Mouse (Mus musculus) gastrocnemius, postnatal 25 days (tissue): ENCODE measurements around the gene Cpn2. TPM values are rescaled to one million over a fixed set of nuclear protein-coding genes. Genes with fewer than 3 reads are reported as not detected.
A peak's percentile ranks its signal among the peaks of the same experiment; 100 is the strongest.

Experiments
- DNase-seq: peaks from one replicate; pipeline ENCODE4 v3.0.0; 2022
- total RNA-seq, 2 experiments: library from RNA; stranded (reverse); gene quantifications; 1 replicate in 1 of 2; 2 replicates in 1 of 2; pipeline ENCODE4 v1.2.3; 2021

The Cpn2 gene
- total RNA-seq, 2 experiments from 2014 or later: not detected

GRCm38 (mm10) chr16:30280676-30281297 lies 13.5 kb upstream of the Cpn2 start:
- no peak for DNase-seq

DNA sequence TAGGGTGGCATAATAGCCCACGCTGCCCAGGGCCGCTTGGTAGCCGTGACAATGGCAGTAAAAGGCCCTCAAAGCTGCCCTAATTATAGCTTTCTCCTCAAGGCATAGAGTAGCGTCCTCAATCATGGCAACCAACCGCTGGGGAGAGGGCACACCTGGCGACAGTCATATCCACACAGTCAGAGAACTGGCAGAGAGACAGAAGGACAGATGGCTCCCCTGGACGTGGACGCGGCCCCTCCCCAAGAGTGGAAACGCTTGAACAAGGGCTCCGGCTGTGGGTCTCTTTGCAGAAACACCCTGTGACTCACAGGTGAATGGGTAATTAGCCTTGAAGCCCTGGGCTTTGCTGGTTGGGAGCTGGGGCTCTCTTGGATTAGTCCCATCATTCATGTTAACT lies 11.1 kb upstream of the Cpn2 start:
- DNase-seq: no peak

DNA sequence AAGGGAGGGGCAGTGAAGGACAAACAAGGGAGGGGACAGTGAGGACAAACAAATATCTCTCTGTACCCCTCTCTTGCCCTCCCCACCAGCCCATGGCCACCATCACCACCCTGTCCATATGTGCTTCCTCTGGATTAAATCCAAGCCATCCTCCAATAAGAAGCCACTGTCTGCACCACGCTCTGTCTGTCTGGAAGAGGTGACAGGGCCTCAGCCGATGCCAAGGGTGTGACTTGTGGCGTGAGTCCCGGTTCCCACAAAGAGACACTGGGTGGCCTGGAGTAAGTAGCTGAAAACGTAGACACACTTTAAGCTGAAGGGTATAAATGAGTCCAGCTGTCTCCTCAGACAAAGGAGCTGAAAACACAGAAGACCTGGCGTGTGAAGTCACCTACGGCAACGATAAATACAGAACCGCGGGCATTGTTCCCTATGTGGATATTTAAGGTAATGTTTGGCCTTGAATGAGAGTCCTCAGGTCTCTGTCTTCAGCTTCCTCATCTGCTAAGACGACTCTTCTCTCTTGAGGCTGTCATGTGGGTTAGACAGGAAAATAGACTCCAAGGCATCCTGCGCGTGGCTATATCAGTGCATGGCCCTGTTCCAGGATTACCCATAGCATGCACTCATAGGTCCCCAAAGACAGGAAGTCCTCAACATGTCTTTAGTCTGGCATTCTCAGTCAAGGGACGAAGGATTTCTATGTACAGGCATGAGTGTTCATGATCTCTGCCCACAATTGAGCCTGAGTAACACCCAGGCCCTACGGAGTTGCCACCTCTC lies 8.4 kb upstream of the Cpn2 start:
- no peak for DNase-seq

DNA sequence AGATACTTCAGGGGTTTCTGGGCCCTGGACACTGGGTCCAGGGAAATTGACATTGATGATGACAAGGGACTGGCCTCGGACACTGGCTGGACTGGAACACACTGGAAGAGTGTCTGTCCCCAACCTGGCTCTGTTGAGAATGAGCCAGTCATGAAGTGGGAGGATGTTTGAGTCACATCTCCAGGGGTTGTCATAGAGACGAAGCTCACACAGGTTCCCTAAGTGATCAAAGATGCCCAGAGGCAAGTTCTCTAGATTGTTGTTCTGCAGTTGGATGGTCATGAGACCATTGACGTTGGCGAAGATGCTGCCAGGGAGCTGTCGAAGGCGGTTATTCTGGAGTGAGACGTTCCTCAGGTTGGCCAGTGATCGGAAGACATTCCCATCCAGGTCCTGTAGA lies 5.8 kb upstream of the Cpn2 start:
- no peak for DNase-seq

- no peak for DNase-seq
Observed at GRCm38 (mm10) chr16:30271941-30272595, 4.8 kb upstream of the Cpn2 start.

DNA sequence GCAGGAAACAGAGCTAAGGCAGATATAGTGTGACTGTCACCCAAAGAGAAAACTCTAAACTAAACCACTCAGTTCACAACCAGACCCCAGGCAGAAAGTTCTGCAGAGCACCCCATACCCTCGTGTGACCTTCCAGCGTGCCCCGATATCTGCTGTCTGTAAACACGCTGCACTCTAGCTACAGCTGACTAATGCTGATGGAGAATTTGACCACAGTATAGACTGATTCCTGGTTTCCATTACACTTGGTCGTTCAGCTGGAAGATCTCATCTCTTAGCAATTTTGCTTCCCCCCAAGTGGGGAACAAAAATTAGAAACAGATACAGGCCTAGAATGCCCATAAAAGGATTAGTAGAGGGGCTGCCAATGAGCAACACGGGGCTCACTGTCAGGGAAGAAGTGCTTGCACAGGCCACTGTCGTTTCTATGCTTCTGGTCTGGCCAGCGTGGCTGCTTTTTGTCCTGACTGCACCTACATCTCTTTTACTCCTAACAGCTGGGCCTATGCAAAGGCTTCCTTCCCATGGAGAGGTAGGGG lies 4.0 kb upstream of the Cpn2 start:
- DNase-seq: no peak

- DNase-seq: no peak
Observed at GRCm38 (mm10) chr16:30266561-30266960, 738 bp downstream of the Cpn2 start.

GRCm38 (mm10) chr16:30265611-30266010 lies 1.7 kb downstream of the Cpn2 start:
- DNase-seq: no peak

- no peak for DNase-seq
Observed at GRCm38 (mm10) chr16:30263156-30263555, 4.1 kb downstream of the Cpn2 start.

DNA sequence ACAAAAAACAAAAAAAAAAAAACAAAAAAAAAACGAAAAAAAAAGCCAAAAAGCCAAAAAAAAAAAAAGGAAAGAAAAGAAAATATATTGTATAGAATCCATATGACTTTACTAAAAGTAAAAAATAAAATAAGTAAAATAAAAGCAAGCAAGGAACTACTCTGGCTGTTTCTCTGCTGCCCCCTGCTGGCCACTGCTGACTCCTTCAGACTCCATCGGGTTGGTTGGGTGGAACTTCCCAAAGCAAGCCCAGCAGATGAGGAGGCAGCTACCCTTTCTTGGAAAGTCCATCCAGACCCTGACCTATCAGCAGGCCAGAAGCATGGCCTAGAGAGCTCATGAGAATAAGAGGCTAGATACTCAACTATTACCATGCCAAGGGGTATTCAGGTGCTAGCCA lies 4.6 kb downstream of the Cpn2 start:
- DNase-seq: no peak

DNA sequence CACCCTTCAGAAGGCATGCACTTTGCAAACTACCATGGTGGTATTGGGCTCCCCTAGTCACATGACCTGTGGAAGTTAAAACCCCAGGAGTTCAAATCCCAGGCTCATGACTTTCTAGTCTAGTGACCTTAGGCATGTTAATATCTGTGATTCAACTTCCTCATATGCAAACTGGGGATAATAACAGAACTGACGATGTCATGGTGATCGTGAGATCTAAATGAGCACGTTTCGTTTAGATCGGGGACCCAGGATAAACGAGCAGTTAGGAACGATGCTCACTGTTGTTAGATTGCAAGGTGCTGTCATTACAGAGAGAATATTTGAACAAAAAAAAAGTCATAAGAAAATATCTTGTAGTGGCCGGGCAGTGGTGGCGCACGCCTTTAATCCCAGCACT lies 5.1 kb downstream of the Cpn2 start:
- no peak for DNase-seq

GRCm38 (mm10) chr16:30261341-30261740 lies 6.0 kb downstream of the Cpn2 start:
- DNase-seq: no peak

DNA sequence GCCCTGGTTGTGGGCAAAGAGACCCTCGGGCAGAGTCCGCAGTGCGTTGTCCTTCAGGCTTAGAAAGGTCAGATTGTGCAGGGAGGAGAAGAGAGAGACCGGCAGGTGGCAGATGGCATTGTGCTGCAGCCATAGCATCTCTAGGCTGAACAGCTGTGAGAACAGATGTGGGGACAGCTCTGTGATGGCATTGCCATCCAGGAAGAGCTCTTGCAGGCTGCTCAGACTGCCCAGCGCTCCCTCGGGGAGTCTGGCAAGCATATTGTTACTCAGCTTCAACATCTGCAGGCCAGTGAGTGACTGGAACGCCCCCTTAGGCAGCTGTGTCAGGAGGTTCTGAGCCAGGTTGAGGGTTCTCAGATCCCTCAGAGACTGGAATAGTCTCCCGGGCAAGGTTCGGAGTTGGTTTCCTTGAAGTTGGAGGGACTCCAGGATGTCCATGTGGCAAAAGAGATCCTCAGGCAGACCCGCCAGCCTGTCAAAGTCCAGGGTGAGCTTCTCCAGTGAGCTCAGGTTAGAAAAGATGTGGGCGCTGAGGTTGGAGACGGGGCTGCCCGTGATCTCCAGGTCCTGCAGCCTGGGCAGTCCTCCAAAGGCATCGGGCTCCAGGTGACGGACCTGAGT lies 7.2 kb downstream of the Cpn2 start:
- no peak for DNase-seq

- no peak for DNase-seq
Observed at GRCm38 (mm10) chr16:30259444-30259843, 7.9 kb downstream of the Cpn2 start.

- DNase-seq: no peak
Observed at GRCm38 (mm10) chr16:30258441-30258840, 8.9 kb downstream of the Cpn2 start.

DNA sequence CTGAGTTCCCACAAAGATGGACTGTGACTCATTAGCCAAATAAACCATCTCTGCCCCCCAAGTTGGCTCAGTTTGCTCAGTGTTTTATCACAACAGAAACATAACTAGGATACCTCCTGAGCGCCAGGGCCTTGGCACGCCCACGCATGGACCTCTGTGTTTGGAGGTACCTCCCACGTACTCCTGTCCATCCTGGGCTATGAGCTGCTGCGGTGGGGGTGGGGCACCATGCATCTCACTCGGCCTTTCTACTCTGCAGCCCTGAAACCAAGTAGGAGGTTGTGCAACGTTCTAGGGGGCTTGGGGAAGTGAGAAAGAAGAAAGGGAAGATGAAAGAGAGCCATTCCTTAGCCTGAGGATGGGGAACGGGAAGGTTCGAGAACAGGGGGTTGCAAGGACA lies 9.6 kb downstream of the Cpn2 start:
- no peak for DNase-seq

GRCm38 (mm10) chr16:30255061-30255460 lies 12.2 kb downstream of the Cpn2 start:
- DNase-seq: no peak

DNA sequence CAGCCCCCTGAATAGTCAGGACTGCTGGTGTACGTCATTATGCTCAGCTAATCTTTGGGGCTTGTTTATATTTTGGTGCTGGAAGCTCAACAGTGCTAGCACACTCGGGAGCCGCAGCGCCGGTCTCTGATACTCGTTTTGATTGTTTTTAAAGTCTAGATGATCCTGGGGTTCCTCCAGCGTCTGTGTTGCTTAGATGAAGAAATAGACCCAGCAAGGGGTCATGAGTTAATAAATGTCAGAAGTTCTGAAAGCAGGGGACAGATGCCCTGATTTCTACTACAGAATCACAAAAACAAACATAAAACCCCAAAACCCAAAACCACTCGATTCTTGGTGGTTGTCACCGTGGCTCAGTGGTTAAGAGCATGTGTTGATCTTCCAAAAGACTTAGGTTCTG lies 13.4 kb downstream of the Cpn2 start:
- no peak for DNase-seq

- DNase-seq: no peak
Observed at GRCm38 (mm10) chr16:30253374-30253773, 13.9 kb downstream of the Cpn2 start.

DNA sequence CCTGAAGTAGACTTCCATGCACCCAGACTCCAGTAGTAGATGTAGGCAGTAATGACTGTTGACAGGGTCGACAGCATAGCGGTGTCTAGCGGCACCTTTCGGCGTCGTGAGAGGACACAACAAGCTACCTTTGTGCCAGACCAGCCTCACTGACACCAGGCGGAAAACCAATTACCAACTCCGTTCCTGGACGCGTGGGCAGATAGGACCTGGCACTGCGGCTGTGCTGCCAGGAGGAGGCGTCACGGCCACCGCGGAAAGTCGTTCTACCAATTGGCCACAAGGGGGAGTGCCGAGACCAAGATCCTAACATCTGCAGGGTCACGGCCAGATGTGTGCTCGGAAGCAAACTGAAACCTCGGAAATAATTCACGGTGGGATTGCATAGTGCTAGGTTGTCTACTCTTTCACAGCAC lies 15.3 kb downstream of the Cpn2 start:
- DNase-seq: peak; percentile 68

DNA sequence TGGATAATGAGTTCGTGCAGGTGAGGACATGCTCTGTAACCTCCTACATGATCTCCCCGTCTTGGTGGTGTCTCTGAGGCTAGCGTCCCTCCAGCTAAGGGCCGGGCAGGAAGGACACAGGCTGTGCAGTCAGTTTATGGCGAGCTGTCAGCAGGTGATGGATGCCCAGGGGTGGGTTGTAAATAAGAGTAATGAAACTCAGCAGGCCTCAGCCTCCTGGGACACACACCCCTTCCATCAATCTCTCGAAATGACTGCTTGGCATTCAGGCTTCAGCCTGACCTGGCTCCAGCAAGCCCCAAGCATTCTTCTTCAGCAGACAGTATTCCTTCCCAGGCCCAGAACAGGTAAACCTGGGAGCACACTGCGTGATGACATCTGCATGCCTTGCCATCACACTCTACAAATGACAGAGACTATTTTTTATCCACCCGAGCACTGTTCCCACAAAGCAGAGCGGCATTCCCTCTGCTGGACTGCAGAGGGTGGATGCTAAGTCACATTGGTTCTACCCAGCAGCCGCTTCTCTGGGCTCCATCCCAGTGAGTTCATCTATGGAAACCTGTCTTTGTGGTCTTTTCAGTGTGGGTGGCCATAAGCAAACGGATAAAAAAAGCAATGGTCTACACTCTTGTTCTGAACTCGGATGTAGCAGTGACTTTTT lies 23.1 kb downstream of the Cpn2 start:
- no peak for DNase-seq

DNA sequence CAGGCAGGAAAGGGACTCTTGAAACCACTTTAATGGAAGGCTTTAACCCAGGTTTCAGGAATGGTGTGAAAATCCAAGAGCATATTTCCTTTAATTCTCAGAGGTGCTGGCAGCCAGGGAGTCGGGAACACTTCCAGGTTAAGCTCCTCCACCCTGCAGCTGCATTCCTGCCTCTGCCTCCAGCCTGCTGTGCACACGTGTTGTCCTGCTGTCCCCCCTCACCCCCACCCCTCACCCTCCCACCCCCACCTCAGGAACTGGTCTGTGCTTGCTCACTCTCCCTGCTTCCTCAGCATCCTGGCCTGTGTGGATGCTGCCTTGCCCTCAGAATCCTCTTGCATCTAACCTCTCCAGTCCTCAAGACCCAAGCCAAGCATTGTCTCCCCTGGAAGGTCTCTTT lies 25.7 kb downstream of the Cpn2 start:
- peak; percentile 42 for DNase-seq
